Mouse (Mus musculus) E14TG2a.4 (cell line): ENCODE measurements at regions not wholly inside any gene's neighbourhood (a gene's known extent, or its start where the extent isn't known, plus 50 kb on each side); places are given as distances from the start of the nearest gene placed in this dataset.

Experiments used
- H3K27me3 ChIP-seq: 2 replicates; pipeline ENCODE4 v1.6.1; 2014; ENCODE audit warnings: low read length, control low read depth; ENCODE audit not compliant: insufficient read depth
- H3K36me3 ChIP-seq: 2 replicates; pipeline ENCODE4 v1.6.1; 2014; ENCODE audit warnings: low read length, control low read depth; ENCODE audit not compliant: insufficient read depth
- H3K4me1 ChIP-seq: replicated peaks from 2 replicates; pipeline ENCODE4 v1.6.1; 2014; ENCODE audit warnings: low read depth, low read length, control low read depth
- H3K4me3 ChIP-seq: replicated peaks from 2 replicates; pipeline ENCODE4 v1.5.1; 2014; ENCODE audit warnings: mild to moderate bottlenecking, low read length
- H3K9me3 ChIP-seq: 2 replicates; pipeline ENCODE4 v1.6.1; 2014; ENCODE audit warnings: low read length, control low read depth
- CTCF ChIP-seq: conservative IDR thresholded peaks from 2 replicates; pipeline ENCODE4 v1.5.1; 2014; ENCODE audit warnings: low read length
- NANOG ChIP-seq: IDR thresholded peaks from 2 replicates; pipeline ENCODE4 v1.6.1; 2014; ENCODE audit warnings: borderline replicate concordance, low read length, mixed read lengths
- POU5F1 ChIP-seq: IDR thresholded peaks from 2 replicates; pipeline ENCODE4 v1.6.1; 2014; ENCODE audit warnings: low read length, borderline replicate concordance

- TF ChIP-seq POU5F1 (no peak), NANOG (no peak), CTCF (peak; percentile 23; the same call in 1 of the 2 replicates)
- H3K9me3 ChIP-seq, result no peaks in the 10 kb centered on the region
These were observed 250.0 kb downstream of the Prr32 start for GRCm38 (mm10) chrX:45340661-45341060.

More at GRCm38 (mm10) chrX:45340661-45341060, 250.0 kb downstream of the Prr32 start:
- no peaks in the 10 kb centered on the region for H3K4me1 ChIP-seq
- no peak overlapping the region for H3K4me3 ChIP-seq
- H3K36me3 ChIP-seq, result no peaks in the 10 kb centered on the region
- H3K27me3 ChIP-seq, result no peaks in the 10 kb centered on the region
